Mouse (Mus musculus) hindbrain, embryonic 11.5 days (tissue): ENCODE measurements at regions not wholly inside any gene's neighbourhood (a gene's known extent, or its start where the extent isn't known, plus 50 kb on each side); places are given as distances from the start of the nearest gene placed in this dataset.

Source experiments
- ATAC-seq: fragments of 200-750 bp; cut with Nextera tagmentation; 2 replicates; pipeline ENCODE4 v1.8.0; 2017; ENCODE audit warnings: mild to moderate bottlenecking, moderate TSS enrichment, moderate library complexity; ENCODE audit not compliant: low FRiP score
- DNase-seq: peaks from one replicate; pipeline ENCODE4 v3.0.0-alpha.2; 2015; ENCODE audit warnings: low spot score
- H3K27ac ChIP-seq: fragments of 300-500 bp; sonication (generic); 2 replicates; pipeline ENCODE4 v1.5.1; 2014; ENCODE audit warnings: mild to moderate bottlenecking, low read depth, low read length
- H3K27me3 ChIP-seq: fragments of 300-500 bp; sonication (generic); 2 replicates; pipeline ENCODE4 v1.6.1; 2014; ENCODE audit warnings: mild to moderate bottlenecking, low read length, moderate library complexity, mixed read lengths; ENCODE audit not compliant: control insufficient read depth, insufficient read depth
- H3K36me3 ChIP-seq: fragments of 300-500 bp; sonication (generic); 2 replicates; pipeline ENCODE4 v1.6.1; 2014; ENCODE audit warnings: mild to moderate bottlenecking, low read length, moderate library complexity, mixed read lengths; ENCODE audit not compliant: control insufficient read depth, insufficient read depth
- H3K4me1 ChIP-seq: fragments of 300-500 bp; sonication (generic); replicated peaks from 2 replicates; pipeline ENCODE4 v1.6.1; 2014; ENCODE audit warnings: low read length, mixed read lengths; ENCODE audit not compliant: control insufficient read depth, insufficient read depth
- H3K4me2 ChIP-seq: fragments of 300-500 bp; sonication (generic); replicated peaks from 2 replicates; pipeline ENCODE4 v1.6.1; 2014; ENCODE audit warnings: mild to moderate bottlenecking, low read depth, low read length
- H3K4me3 ChIP-seq: fragments of 300-500 bp; sonication (generic); 2 replicates; pipeline ENCODE4 v1.5.1; 2014; ENCODE audit warnings: low read depth, low read length
- H3K9ac ChIP-seq: fragments of 300-500 bp; sonication (generic); 2 replicates; pipeline ENCODE4 v1.6.1; 2014; ENCODE audit warnings: low read depth, low read length
- H3K9me3 ChIP-seq: fragments of 300-500 bp; sonication (generic); 2 replicates; pipeline ENCODE4 v1.6.1; 2016; ENCODE audit warnings: low read length; ENCODE audit not compliant: control insufficient read depth
- WGBS: fragments of 180-500 bp; shearing (Covaris S2); extraction: QIAGEN DNeasy Blood & Tissue Kit; methylation state at CpG from one replicate; pipeline ENCODE4 v1.1.7; 2014; 5-methylcytosine and 5-hydroxymethylcytosine counted together

DNA sequence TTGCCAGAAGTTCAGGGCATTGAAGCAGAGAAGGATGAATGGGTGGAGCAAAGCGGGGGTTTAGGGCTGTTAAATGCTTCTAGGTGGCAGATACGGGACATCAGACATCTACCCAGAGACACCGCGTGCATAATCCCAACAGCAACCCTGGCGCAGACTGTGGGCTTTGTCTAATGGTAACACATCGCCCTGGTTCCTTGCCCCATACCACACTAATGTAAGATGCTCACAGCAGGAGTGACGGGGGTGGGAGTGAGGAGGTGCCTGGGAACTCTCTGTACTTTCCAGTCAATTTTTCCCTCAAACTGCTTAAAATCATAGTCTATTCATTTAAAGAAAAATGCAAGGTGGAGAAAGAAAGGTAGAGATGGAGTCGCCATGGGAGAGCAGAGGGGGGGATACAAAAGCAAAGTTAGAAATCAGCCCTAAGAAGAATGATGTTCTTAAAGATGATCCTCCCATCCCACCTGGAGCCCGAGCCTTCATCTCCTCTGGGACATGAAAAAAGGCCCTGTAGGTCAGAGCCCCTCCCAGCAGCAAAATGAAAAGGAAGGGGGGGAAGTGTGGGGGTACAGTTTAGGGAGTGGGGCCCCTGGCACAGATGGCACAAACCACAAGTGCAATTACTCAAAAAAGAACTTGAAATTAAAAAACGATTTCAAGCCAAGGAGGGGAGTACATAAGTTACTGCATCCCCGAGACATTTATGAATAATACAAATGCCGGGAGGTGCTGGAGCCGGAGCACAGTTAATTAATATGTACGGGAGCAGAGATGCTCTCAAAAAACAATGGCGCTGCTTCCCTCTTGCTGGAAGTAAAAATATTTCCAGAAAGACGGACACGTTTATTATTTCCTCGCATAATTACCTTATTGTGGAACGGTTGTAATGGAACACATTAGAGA, 167.0 kb upstream of the Sdk2 start:
- WGBS, result 83% methylated on average over 19 of the region's 19 CpGs
- no peak overlapping the region for H3K27ac ChIP-seq
- H3K27me3 ChIP-seq, result no peaks in the 10 kb centered on the region
- H3K4me3 ChIP-seq, result no peak overlapping the region
- ATAC-seq (no peak), DNase-seq (no peak)
- H3K9ac ChIP-seq, result no peak overlapping the region
- H3K9me3 ChIP-seq, result no peaks in the 10 kb centered on the region
- no peaks in the 10 kb centered on the region for H3K4me1 ChIP-seq
- H3K4me2 ChIP-seq, result no peak overlapping the region
- no peaks in the 10 kb centered on the region for H3K36me3 ChIP-seq

DNA sequence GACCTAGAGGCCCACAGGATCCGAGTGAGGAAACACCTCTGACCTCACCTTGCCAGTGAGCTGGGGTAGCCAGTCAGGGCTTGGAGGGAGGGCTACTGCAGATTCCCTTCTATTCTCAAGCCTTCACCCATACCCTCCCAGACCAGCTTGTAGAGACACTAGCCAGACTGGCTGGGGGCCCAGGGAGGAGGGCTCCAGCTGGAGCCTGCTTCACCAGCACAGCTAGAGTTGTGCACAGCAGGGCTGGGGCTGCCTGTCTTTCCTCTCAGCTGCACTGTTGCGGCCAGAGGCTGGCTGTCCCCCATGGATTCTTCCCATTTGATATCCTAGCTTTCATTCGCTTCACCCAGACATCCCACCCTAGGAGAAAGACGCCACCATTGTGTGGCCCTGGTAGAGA, 165.0 kb upstream of the Sdk2 start:
- 72% methylated on average over 4 of the region's 4 CpGs for WGBS
- no peak for DNase-seq
- no peaks in the 10 kb centered on the region for H3K9me3 ChIP-seq

DNA sequence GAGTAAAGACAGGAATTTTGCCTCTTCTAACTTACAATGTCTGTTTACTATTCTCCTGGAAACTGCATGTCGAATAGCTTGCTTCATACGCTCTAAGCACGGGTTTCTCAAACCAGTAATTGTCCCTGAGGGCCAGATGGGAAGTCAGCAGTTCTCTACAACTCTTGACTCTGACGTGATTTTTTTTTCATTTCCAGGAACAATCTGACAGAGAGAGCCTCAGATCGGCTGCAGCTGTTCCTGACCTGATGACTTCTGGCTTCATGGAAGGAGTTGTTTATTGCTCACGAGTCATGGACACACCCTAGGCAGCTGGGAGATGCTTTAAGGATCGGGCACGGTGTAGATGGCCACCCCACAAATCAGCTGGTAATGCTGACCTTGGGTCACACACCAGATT, 162.9 kb upstream of the Sdk2 start:
- DNase-seq (no peak), ATAC-seq (no peak)
- H3K36me3 ChIP-seq, result no peaks in the 10 kb centered on the region
- 72% methylated on average over 8 of the region's 8 CpGs for WGBS
- H3K27me3 ChIP-seq, result no peaks in the 10 kb centered on the region
- no peak overlapping the region for H3K9ac ChIP-seq
- H3K4me2 ChIP-seq, result no peak overlapping the region
- H3K4me3 ChIP-seq, result no peak overlapping the region
- H3K4me1 ChIP-seq, result no peaks in the 10 kb centered on the region
- no peaks in the 10 kb centered on the region for H3K9me3 ChIP-seq
- H3K27ac ChIP-seq, result no peak overlapping the region

More for the DNA sequence above, 165.0 kb upstream of the Sdk2 start:
- Histone ChIP-seq H3K27me3 (no peaks in the 10 kb centered on the region), H3K4me2 (no peak overlapping the region), H3K36me3 (no peaks in the 10 kb centered on the region), H3K9ac (no peak overlapping the region), H3K4me3 (no peak overlapping the region), H3K27ac (no peak overlapping the region), H3K4me1 (no peaks in the 10 kb centered on the region)
- no peak for ATAC-seq

DNA sequence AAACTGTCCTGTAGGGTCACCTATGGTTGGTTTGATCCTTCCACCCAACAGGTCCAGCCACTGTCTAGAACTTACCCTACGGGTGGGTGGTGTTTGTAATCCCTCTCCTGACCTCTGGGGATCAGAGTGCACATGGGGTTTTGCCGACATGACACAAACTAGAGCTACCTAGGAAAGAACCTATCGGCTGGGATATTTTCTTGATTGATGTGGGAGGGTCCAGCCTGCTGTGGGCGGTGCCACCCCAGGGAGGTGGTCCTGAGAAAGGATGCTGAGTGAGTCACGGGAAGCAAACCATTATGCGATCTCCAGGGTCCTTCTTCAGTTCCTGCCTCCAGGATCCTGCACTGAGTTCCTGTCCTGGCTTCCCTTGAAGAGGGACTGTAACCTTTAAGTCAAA, 162.3 kb upstream of the Sdk2 start:
- H3K27me3 ChIP-seq, result no peaks in the 10 kb centered on the region
- H3K27ac ChIP-seq, result no peak overlapping the region
- DNase-seq (no peak), ATAC-seq (no peak)
- no peaks in the 10 kb centered on the region for H3K4me1 ChIP-seq
- WGBS, result 84% methylated on average over 6 of the region's 6 CpGs
- H3K9ac ChIP-seq, result no peak overlapping the region
- H3K36me3 ChIP-seq, result no peaks in the 10 kb centered on the region
- H3K9me3 ChIP-seq, result no peaks in the 10 kb centered on the region
- no peak overlapping the region for H3K4me3 ChIP-seq
- H3K4me2 ChIP-seq, result no peak overlapping the region

DNA sequence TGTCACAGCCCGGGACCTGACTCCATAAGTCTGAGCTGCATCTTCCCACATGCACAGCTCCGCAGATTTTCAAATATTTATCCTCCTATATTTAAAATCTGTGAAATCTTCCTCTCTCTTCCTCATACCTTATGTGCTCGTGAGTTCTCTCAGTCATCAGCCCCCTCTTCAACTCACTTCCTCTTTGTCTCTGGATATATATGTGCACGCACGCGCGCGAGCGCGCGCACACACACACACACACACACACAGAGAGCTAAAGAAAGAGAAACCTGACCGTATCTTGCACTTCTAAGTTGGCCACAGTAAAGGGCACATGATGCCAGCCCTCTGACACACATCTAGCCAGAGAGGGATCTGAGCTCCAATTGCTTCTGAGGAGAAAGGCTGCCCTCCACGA, 159.7 kb upstream of the Sdk2 start:
- H3K4me2 ChIP-seq, result no peak overlapping the region
- 90% methylated on average over 13 of the region's 13 CpGs for WGBS

DNA sequence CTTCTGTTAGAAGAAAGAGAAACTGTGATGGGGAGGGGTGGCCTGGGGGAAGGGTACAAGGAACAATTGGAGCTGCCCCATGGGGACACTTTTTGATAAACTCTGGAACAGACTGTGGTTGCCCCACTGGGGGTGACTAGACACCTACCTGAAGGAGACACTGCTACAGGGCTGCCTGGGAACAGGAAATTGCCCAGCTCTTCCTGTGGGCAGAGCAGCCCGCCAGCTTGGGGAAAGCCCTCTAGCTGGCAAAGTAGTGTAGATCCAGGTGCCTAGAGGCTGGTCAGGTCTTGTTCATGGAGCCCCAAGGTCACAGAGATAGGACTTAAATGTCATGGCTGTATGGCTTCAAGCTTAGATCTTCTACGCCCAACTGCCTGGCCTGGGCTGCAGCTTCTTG, 157.9 kb upstream of the Sdk2 start:
- no peaks in the 10 kb centered on the region for H3K36me3 ChIP-seq
- ATAC-seq (no peak), DNase-seq (no peak)
- no peak overlapping the region for H3K27ac ChIP-seq
- 81% methylated on average over 2 of the region's 2 CpGs for WGBS
- no peaks in the 10 kb centered on the region for H3K4me1 ChIP-seq
- H3K4me3 ChIP-seq, result no peak overlapping the region
- no peaks in the 10 kb centered on the region for H3K9me3 ChIP-seq
- H3K27me3 ChIP-seq, result no peaks in the 10 kb centered on the region
- H3K4me2 ChIP-seq, result no peak overlapping the region
- H3K9ac ChIP-seq, result no peak overlapping the region

More for the DNA sequence above, 159.7 kb upstream of the Sdk2 start:
- ATAC-seq (no peak), DNase-seq (no peak)
- H3K9me3 ChIP-seq, result no peaks in the 10 kb centered on the region
- no peaks in the 10 kb centered on the region for H3K4me1 ChIP-seq
- no peak overlapping the region for H3K9ac ChIP-seq
- H3K27me3 ChIP-seq, result no peaks in the 10 kb centered on the region
- no peak overlapping the region for H3K27ac ChIP-seq
- no peaks in the 10 kb centered on the region for H3K36me3 ChIP-seq
- no peak overlapping the region for H3K4me3 ChIP-seq

DNA sequence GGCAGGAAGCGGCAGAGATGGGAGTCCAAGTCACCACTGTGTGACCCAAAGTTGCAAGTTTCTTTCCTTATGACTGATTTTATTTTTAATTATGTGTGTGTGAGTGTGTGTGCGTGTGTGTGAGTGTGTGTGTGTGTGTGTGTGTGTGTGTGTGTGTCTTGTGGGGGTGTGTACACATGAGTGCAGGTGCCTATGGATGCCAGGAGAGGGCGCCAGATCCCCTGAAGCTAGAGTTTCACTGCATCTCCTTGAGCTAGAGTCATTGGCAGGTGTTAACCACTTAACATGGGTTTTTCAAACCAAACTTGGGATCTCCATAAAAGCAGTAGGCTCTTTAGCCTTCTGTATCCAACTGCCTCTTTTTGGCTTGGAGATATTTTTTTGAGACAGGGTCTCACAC, 156.2 kb upstream of the Sdk2 start:
- 0 out of 2 replicates have a peak, but pooled peaks cover 2% of the 10 kb centered on the region for H3K4me1 ChIP-seq
- ATAC-seq, result no peak
- no peaks in the 10 kb centered on the region for H3K9me3 ChIP-seq
- H3K36me3 ChIP-seq, result no peaks in the 10 kb centered on the region
- DNase-seq, result no peak
- no peak overlapping the region for H3K9ac ChIP-seq
- no peak overlapping the region for H3K4me2 ChIP-seq
- 90% methylated on average over 3 of the region's 3 CpGs for WGBS
- no peak overlapping the region for H3K4me3 ChIP-seq
- no peaks in the 10 kb centered on the region for H3K27me3 ChIP-seq
- H3K27ac ChIP-seq, result no peak overlapping the region

DNA sequence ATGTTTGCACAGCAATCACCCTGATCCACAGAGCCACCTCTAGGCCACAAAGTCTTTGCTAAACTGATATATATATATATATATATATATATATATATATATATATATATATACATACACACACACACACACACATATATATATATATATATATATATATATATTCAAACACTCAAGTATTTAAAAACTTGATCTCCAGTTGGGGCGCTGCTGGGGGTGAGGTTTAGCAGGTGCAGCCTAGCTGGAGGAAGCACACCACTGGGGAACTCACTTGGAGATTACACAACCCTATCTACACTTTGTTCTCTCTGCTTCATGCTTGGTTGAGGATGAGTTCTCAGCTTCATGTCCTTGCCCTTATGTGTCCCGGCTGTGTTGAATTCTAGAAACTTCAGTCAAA, 153.6 kb upstream of the Sdk2 start:
- Histone ChIP-seq H3K4me2 (no peak overlapping the region), H3K27ac (no peak overlapping the region), H3K27me3 (no peaks in the 10 kb centered on the region), H3K4me1 (peaks cover 14% of the 10 kb centered on the region), H3K36me3 (no peaks in the 10 kb centered on the region), H3K4me3 (no peak overlapping the region), H3K9ac (no peak overlapping the region), H3K9me3 (no peaks in the 10 kb centered on the region)
- DNase-seq (no peak), ATAC-seq (no peak)
- WGBS, result 92% methylated on average over 2 of the region's 2 CpGs
